Comparison of ENCODE assay signal across 20 mouse cellular contexts in the genomic region with DNA sequence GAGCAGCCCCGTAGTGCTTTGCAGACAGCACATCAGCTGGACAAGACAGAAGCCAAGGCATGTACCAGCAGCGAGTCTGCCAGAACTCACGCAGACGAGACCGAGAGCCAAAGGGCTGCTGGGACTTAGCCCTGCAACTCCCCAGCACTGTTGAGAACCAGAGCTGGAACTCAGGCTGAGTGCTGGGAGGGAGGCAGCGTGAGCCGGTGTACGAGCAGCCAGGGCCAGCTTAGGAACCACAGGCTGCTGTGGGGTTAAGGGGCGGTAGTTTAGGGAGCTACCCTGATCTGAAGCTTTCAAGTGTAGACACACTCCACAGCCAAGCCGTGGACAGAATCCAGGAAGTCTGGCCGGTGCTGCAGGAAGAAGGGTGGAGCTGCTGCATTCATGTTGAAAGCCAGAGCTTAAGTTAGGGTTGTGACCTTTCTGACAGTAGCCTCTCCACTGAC. TPM values are rescaled to one million over a fixed set of nuclear protein-coding genes. Genes with fewer than 3 reads are reported as not detected.
DNase-seq lines count a peak whose midpoint lies in the region; ATAC-seq and TF ChIP-seq lines count a peak whose summit lies in the region.
"Had no signal": no experiment of that assay in that cellular context is flagged by ENCODE, and none has a peak within 500 bp of the region (broad histone marks: within the 10 kb centered on the region; RNA-seq: fewer than 3 reads in every experiment).

No protein-coding gene starts in this region.

- H3K9ac ChIP-seq in stomach, postnatal 0 days (ENCODE audit: low read length): no peak overlapping the region
- H3K9ac ChIP-seq: embryonic facial prominence, embryonic 12.5 days; forebrain, postnatal 0 days; hindbrain, embryonic 13.5 days; intestine, embryonic 15.5 days; limb, embryonic 12.5 days; liver, embryonic 14.5 days had no signal

- intact Hi-C loops in gastrocnemius, postnatal 14 days (cut with DNase I; ENCODE audit: low total_unique reads): no loop called here

- no peak for TF ChIP-seq EP300 in stomach, postnatal 0 days (optimal IDR thresholded peaks at IDR 0.05)

- no peak for TF ChIP-seq CTCF in stomach, postnatal 0 days (IDR thresholded peaks at IDR 0.05; ENCODE audit: low read depth)

- ATAC-seq in stomach, postnatal 0 days (ENCODE audit: low FRiP score, low TSS enrichment): peak; percentile 9; the same call in 1 of the 2 replicates
- ATAC-seq: forebrain, postnatal 0 days; intestine, embryonic 15.5 days had no signal

- H3K4me2 ChIP-seq in stomach, postnatal 0 days (replicated peaks; ENCODE audit: low read depth): no peak overlapping the region
- H3K4me2 ChIP-seq: embryonic facial prominence, embryonic 12.5 days; hindbrain, embryonic 13.5 days; intestine, embryonic 15.5 days; limb, embryonic 12.5 days had no signal

- H3K36me3 ChIP-seq in stomach, postnatal 0 days (ENCODE audit: control insufficient read depth, insufficient read depth, low read length): peaks cover 55% of the 10 kb centered on the region

- no peaks in the 10 kb centered on the region for H3K4me1 ChIP-seq in stomach, postnatal 0 days (replicated peaks; ENCODE audit: control insufficient read depth, insufficient read depth)
- H3K4me1 ChIP-seq: embryonic facial prominence, embryonic 12.5 days; hindbrain, embryonic 13.5 days; intestine, embryonic 15.5 days; limb, embryonic 12.5 days; midbrain, embryonic 10.5 days had no signal

- no peaks in the 10 kb centered on the region for H3K9me3 ChIP-seq in stomach, postnatal 0 days (ENCODE audit: control insufficient read depth, low read length)
- H3K9me3 ChIP-seq: embryonic facial prominence, embryonic 12.5 days; hindbrain, embryonic 13.5 days; intestine, embryonic 15.5 days; limb, embryonic 12.5 days; midbrain, embryonic 10.5 days had no signal

- DNase-seq in cerebellum, postnatal 36 days: peak; percentile 35 to 37
- DNase-seq in cerebellum, adult 9-10 months: no peak
- peak; percentile 23 for DNase-seq in lung, postnatal 10 days
- no peak for DNase-seq in lung, postnatal 25 days (ENCODE audit: low spot score)
- DNase-seq in gastrocnemius, postnatal 14 days: peak; percentile 67
- no peak for DNase-seq in stomach, postnatal 0 days (ENCODE audit: low spot score)
- no peak for DNase-seq in MN1 (ENCODE audit: low spot score)
- DNase-seq: forebrain, postnatal 0 days; lung, postnatal 14 days; thymus, postnatal 36 days had no signal

- 65% methylated on average over 11 of the region's 11 CpGs for WGBS in stomach, postnatal 0 days

- H3K4me3 ChIP-seq in stomach, postnatal 0 days (ENCODE audit: low read depth, low read length): no peak overlapping the region
- H3K4me3 ChIP-seq: embryonic facial prominence, embryonic 12.5 days; hindbrain, embryonic 13.5 days; intestine, embryonic 15.5 days; limb, embryonic 12.5 days; midbrain, embryonic 10.5 days had no signal

- H3K27me3 ChIP-seq in stomach, postnatal 0 days (ENCODE audit: control insufficient read depth, insufficient read depth, low read length): no peaks in the 10 kb centered on the region
- H3K27me3 ChIP-seq: embryonic facial prominence, embryonic 12.5 days; hindbrain, embryonic 13.5 days; intestine, embryonic 15.5 days; limb, embryonic 12.5 days had no signal

- H3K27ac ChIP-seq in stomach, postnatal 0 days (replicated peaks): no peak overlapping the region
- H3K27ac ChIP-seq: embryonic facial prominence, embryonic 12.5 days; hindbrain, embryonic 13.5 days; intestine, embryonic 15.5 days; limb, embryonic 12.5 days; liver, embryonic 14.5 days; midbrain, embryonic 10.5 days had no signal

RNA-seq across cellular contexts. Expression of gene Pank4, which starts 10.3 kb away (rescaled TPM):
- 10 to 100 TPM; 24.1 to 31.4 TPM for total RNA-seq in gastrocnemius, postnatal 14 days (2021)
- 14.8 and 14.9 TPM in 2 replicates for polyA plus RNA-seq in stomach, postnatal 0 days (2015; fragmentation: Nextera tagmentation; extraction: Ambion mirVana)

RNA-seq across cellular contexts. Expression of gene Hes5, which starts 13.5 kb away (rescaled TPM):
- total RNA-seq in gastrocnemius, postnatal 14 days (2021): under 1 TPM in 1 of 2 experiments, not detected in 1; 0.16 TPM
- polyA plus RNA-seq in stomach, postnatal 0 days (2015; fragmentation: Nextera tagmentation; extraction: Ambion mirVana): 0.24 and 0.36 TPM in 2 replicates
- total RNA-seq: adrenal gland, adult 18-20 months; common myeloid progenitor, adult 5-6 weeks; granulocyte monocyte progenitor cell, adult 5-6 weeks had no signal
- polyA plus RNA-seq: C2C12 had no signal

RNA-seq across cellular contexts. Expression of gene Tnfrsf14, which starts 45.8 kb away (rescaled TPM):
- 1 to 10 TPM; 1.4 to 1.9 TPM for total RNA-seq in gastrocnemius, postnatal 14 days (2021)
- polyA plus RNA-seq in stomach, postnatal 0 days (2015; fragmentation: Nextera tagmentation; extraction: Ambion mirVana): 0.61 TPM in 2 replicates
- total RNA-seq: forebrain, postnatal 0 days had no signal
- polyA plus RNA-seq: forebrain, postnatal 0 days had no signal

Comparison
In these comparisons a context has a peak if more than half of its experiments do, and no peak if none do; other contexts are left out.
1. DNase-seq: peak in cerebellum, postnatal 36 days (2 of 2), lung, postnatal 10 days (single experiment) and gastrocnemius, postnatal 14 days (single experiment); none in cerebellum, adult 9-10 months (single experiment), lung, postnatal 25 days (single experiment), stomach, postnatal 0 days (single experiment) and MN1 (single experiment).